Mouse (Mus musculus): ENCODE measurements around the gene Ghitm. TPM values are rescaled to one million over a fixed set of nuclear protein-coding genes. Genes with fewer than 3 reads are reported as not detected.

Gene Ghitm
- polyA plus RNA-seq, 1 experiment from 2014 or later, result 260 TPM

GRCm38 (mm10) chr14:37110456-37110855 lies 24.6 kb downstream of the Ghitm start:
- no peak overlapping the region for H3K4me3 ChIP-seq (ENCODE audit: low read depth, low read length)
- no peaks in the 10 kb centered on the region for H3K27me3 ChIP-seq (replicated peaks; ENCODE audit: control insufficient read depth, insufficient read depth, low read length)
- no peak overlapping the region for H3K9ac ChIP-seq (ENCODE audit: low read depth, low read length)
- no peaks in the 10 kb centered on the region for H3K9me3 ChIP-seq (ENCODE audit: control insufficient read depth, low read length)
- H3K4me1 ChIP-seq (replicated peaks; ENCODE audit: control insufficient read depth, insufficient read depth, low read length), result no peaks in the 10 kb centered on the region
- H3K36me3 ChIP-seq (ENCODE audit: control insufficient read depth, insufficient read depth, low read length), result no peaks in the 10 kb centered on the region
- no peak overlapping the region for H3K27ac ChIP-seq (ENCODE audit: low read depth, low read length)
- ATAC-seq (replicated peaks; ENCODE audit: low FRiP score) (no peak), DNase-seq (ENCODE audit: low spot score) (no peak)
- 73% methylated on average over 2 of the region's 2 CpGs for WGBS
- no peak overlapping the region for H3K4me2 ChIP-seq

GRCm38 (mm10) chr14:37109975-37110374 lies 25.1 kb downstream of the Ghitm start:
- Histone ChIP-seq H3K27ac (ENCODE audit: low read depth, low read length) (no peak overlapping the region), H3K4me3 (ENCODE audit: low read depth, low read length) (no peak overlapping the region), H3K9ac (ENCODE audit: low read depth, low read length) (no peak overlapping the region), H3K4me2 (no peak overlapping the region), H3K9me3 (ENCODE audit: control insufficient read depth, low read length) (no peaks in the 10 kb centered on the region), H3K36me3 (ENCODE audit: control insufficient read depth, insufficient read depth, low read length) (no peaks in the 10 kb centered on the region), H3K4me1 (replicated peaks; ENCODE audit: control insufficient read depth, insufficient read depth, low read length) (no peaks in the 10 kb centered on the region), H3K27me3 (replicated peaks; ENCODE audit: control insufficient read depth, insufficient read depth, low read length) (no peaks in the 10 kb centered on the region)
- 62% methylated on average over 9 of the region's 9 CpGs for WGBS
- ATAC-seq (replicated peaks; ENCODE audit: low FRiP score) (no peak), DNase-seq (ENCODE audit: low spot score) (no peak)

- H3K4me1 ChIP-seq (replicated peaks; ENCODE audit: control insufficient read depth, insufficient read depth, low read length), result no peaks in the 10 kb centered on the region
- H3K4me2 ChIP-seq, result no peak overlapping the region
- DNase-seq (ENCODE audit: low spot score), result no peak
- H3K9ac ChIP-seq (ENCODE audit: low read depth, low read length), result no peak overlapping the region
- no peak overlapping the region for H3K4me3 ChIP-seq (ENCODE audit: low read depth, low read length)
- no peak overlapping the region for H3K27ac ChIP-seq (ENCODE audit: low read depth, low read length)
- no peaks in the 10 kb centered on the region for H3K36me3 ChIP-seq (ENCODE audit: control insufficient read depth, insufficient read depth, low read length)
- WGBS, result 62% methylated on average over 8 of the region's 8 CpGs
- no peaks in the 10 kb centered on the region for H3K27me3 ChIP-seq (replicated peaks; ENCODE audit: control insufficient read depth, insufficient read depth, low read length)
- ATAC-seq (replicated peaks; ENCODE audit: low FRiP score), result no peak
- no peaks in the 10 kb centered on the region for H3K9me3 ChIP-seq (ENCODE audit: control insufficient read depth, low read length)
Measured at GRCm38 (mm10) chr14:37109460-37109859, 25.6 kb downstream of the Ghitm start.

GRCm38 (mm10) chr14:37105846-37106245 lies 29.2 kb downstream of the Ghitm start:
- Histone ChIP-seq H3K27me3 (replicated peaks; ENCODE audit: control insufficient read depth, insufficient read depth, low read length) (no peaks in the 10 kb centered on the region), H3K27ac (ENCODE audit: low read depth, low read length) (no peak overlapping the region), H3K4me1 (replicated peaks; ENCODE audit: control insufficient read depth, insufficient read depth, low read length) (no peaks in the 10 kb centered on the region), H3K9ac (ENCODE audit: low read depth, low read length) (no peak overlapping the region), H3K36me3 (ENCODE audit: control insufficient read depth, insufficient read depth, low read length) (no peaks in the 10 kb centered on the region), H3K4me2 (no peak overlapping the region), H3K9me3 (ENCODE audit: control insufficient read depth, low read length) (no peaks in the 10 kb centered on the region), H3K4me3 (ENCODE audit: low read depth, low read length) (no peak overlapping the region)
- DNase-seq (ENCODE audit: low spot score) (no peak), ATAC-seq (replicated peaks; ENCODE audit: low FRiP score) (no peak)
- WGBS, result 17% methylated on average over 7 of the region's 7 CpGs

- no peaks in the 10 kb centered on the region for H3K4me1 ChIP-seq (replicated peaks; ENCODE audit: control insufficient read depth, insufficient read depth, low read length)
- 60% methylated on average over 5 of the region's 5 CpGs for WGBS
- H3K27me3 ChIP-seq (replicated peaks; ENCODE audit: control insufficient read depth, insufficient read depth, low read length), result peaks cover under 1% of the 10 kb centered on the region; the same call in 1 of the 2 replicates
- no peak overlapping the region for H3K27ac ChIP-seq (ENCODE audit: low read depth, low read length)
- ATAC-seq (replicated peaks; ENCODE audit: low FRiP score), result no peak; the same call in 1 of the 2 replicates
- no peak overlapping the region for H3K4me3 ChIP-seq (ENCODE audit: low read depth, low read length)
- no peak overlapping the region for H3K9ac ChIP-seq (ENCODE audit: low read depth, low read length)
- H3K36me3 ChIP-seq (ENCODE audit: control insufficient read depth, insufficient read depth, low read length), result no peaks in the 10 kb centered on the region
- no peak for DNase-seq (ENCODE audit: low spot score)
- H3K9me3 ChIP-seq (ENCODE audit: control insufficient read depth, low read length), result no peaks in the 10 kb centered on the region
- H3K4me2 ChIP-seq, result no peak overlapping the region
Measured at GRCm38 (mm10) chr14:37104747-37105146, 30.3 kb downstream of the Ghitm start.

- no peak for ATAC-seq (replicated peaks; ENCODE audit: low FRiP score)
- peaks cover 23% of the 10 kb centered on the region for H3K27me3 ChIP-seq (replicated peaks; ENCODE audit: control insufficient read depth, insufficient read depth, low read length)
- H3K27ac ChIP-seq (ENCODE audit: low read depth, low read length), result no peak overlapping the region
- H3K4me1 ChIP-seq (replicated peaks; ENCODE audit: control insufficient read depth, insufficient read depth, low read length), result no peaks in the 10 kb centered on the region
- H3K9ac ChIP-seq (ENCODE audit: low read depth, low read length), result no peak overlapping the region
- no peak overlapping the region for H3K4me3 ChIP-seq (ENCODE audit: low read depth, low read length)
- H3K36me3 ChIP-seq (ENCODE audit: control insufficient read depth, insufficient read depth, low read length), result no peaks in the 10 kb centered on the region
- 49% methylated on average over 3 of the region's 3 CpGs for WGBS
- H3K4me2 ChIP-seq, result no peak overlapping the region
- no peaks in the 10 kb centered on the region for H3K9me3 ChIP-seq (ENCODE audit: control insufficient read depth, low read length)
- no peak for DNase-seq (ENCODE audit: low spot score)
Measured at GRCm38 (mm10) chr14:37102484-37102883, 32.6 kb downstream of the Ghitm start.

- DNase-seq (ENCODE audit: low spot score) (no peak), ATAC-seq (replicated peaks; ENCODE audit: low FRiP score) (no peak)
- H3K27ac ChIP-seq (ENCODE audit: low read depth, low read length), result no peak overlapping the region
- no peaks in the 10 kb centered on the region for H3K4me1 ChIP-seq (replicated peaks; ENCODE audit: control insufficient read depth, insufficient read depth, low read length)
- H3K36me3 ChIP-seq (ENCODE audit: control insufficient read depth, insufficient read depth, low read length), result no peaks in the 10 kb centered on the region
- H3K4me3 ChIP-seq (ENCODE audit: low read depth, low read length), result no peak overlapping the region
- H3K27me3 ChIP-seq (replicated peaks; ENCODE audit: control insufficient read depth, insufficient read depth, low read length), result peaks cover 29% of the 10 kb centered on the region
- WGBS, result 49% methylated on average over 5 of the region's 5 CpGs
- H3K9me3 ChIP-seq (ENCODE audit: control insufficient read depth, low read length), result no peaks in the 10 kb centered on the region
- H3K9ac ChIP-seq (ENCODE audit: low read depth, low read length), result no peak overlapping the region
- no peak overlapping the region for H3K4me2 ChIP-seq
Measured at GRCm38 (mm10) chr14:37101531-37101930, 33.5 kb downstream of the Ghitm start.

- peak within 1 kb of the TSS; percentile 40 for H3K4me2 ChIP-seq
- no peaks in the 10 kb centered on the region for H3K36me3 ChIP-seq (ENCODE audit: control insufficient read depth, insufficient read depth, low read length)
- H3K4me1 ChIP-seq (replicated peaks; ENCODE audit: control insufficient read depth, insufficient read depth, low read length), result no peaks in the 10 kb centered on the region
- peak; percentile 23; the same call in 1 of the 2 replicates for ATAC-seq (replicated peaks; ENCODE audit: low FRiP score)
- peak within 1 kb of the TSS; percentile 21; the same call in 1 of the 2 replicates for H3K4me3 ChIP-seq (ENCODE audit: low read depth, low read length)
- no peaks in the 10 kb centered on the region for H3K9me3 ChIP-seq (ENCODE audit: control insufficient read depth, low read length)
- DNase-seq (ENCODE audit: low spot score), result peak; percentile 34
- no peak within 1 kb of the TSS for H3K27ac ChIP-seq (ENCODE audit: low read depth, low read length)
- WGBS, result 2% methylated on average over 30 of the region's 30 CpGs
- H3K9ac ChIP-seq (ENCODE audit: low read depth, low read length), result no peak within 1 kb of the TSS
- peaks cover 29% of the 10 kb centered on the region for H3K27me3 ChIP-seq (replicated peaks; ENCODE audit: control insufficient read depth, insufficient read depth, low read length)
Measured at GRCm38 (mm10) chr14:37097956-37098530, 37.0 kb downstream of the Ghitm start, which contains the start of gene Cdhr1. Cdhr1 (minus strand) TSS chr14:37098347.

- H3K36me3 ChIP-seq (ENCODE audit: control insufficient read depth, insufficient read depth, low read length), result no peaks in the 10 kb centered on the region
- H3K9me3 ChIP-seq (ENCODE audit: control insufficient read depth, low read length), result no peaks in the 10 kb centered on the region
- peaks cover 29% of the 10 kb centered on the region for H3K27me3 ChIP-seq (replicated peaks; ENCODE audit: control insufficient read depth, insufficient read depth, low read length)
- H3K4me2 ChIP-seq, result no peak overlapping the region
- H3K4me3 ChIP-seq (ENCODE audit: low read depth, low read length), result no peak overlapping the region
- no peak overlapping the region for H3K27ac ChIP-seq (ENCODE audit: low read depth, low read length)
- H3K9ac ChIP-seq (ENCODE audit: low read depth, low read length), result no peak overlapping the region
- ATAC-seq (replicated peaks; ENCODE audit: low FRiP score) (no peak), DNase-seq (ENCODE audit: low spot score) (no peak)
- H3K4me1 ChIP-seq (replicated peaks; ENCODE audit: control insufficient read depth, insufficient read depth, low read length), result no peaks in the 10 kb centered on the region
- 68% methylated on average over 4 of the region's 4 CpGs for WGBS
Measured at GRCm38 (mm10) chr14:37095556-37095955, 39.5 kb downstream of the Ghitm start.

Measured in liver, embryonic 11.5 days (tissue).